Mouse (Mus musculus) left cerebral cortex, adult 2 months (tissue): ENCODE measurements around the gene Dennd4b. TPM values are rescaled to one million over a fixed set of nuclear protein-coding genes. Genes with fewer than 3 reads are reported as not detected.
A peak's percentile ranks its signal among the peaks of the same experiment; 100 is the strongest.

Experiments used
- DNase-seq, 2 experiments: peaks; one replicate each; pipeline ENCODE4 v3.0.0; 2021 to 2022; ENCODE audit warnings: low spot score in 2 of 2, mixed read lengths in 1 of 2; ENCODE audit errors: extremely low spot score in 1 of 2
- H3K27ac ChIP-seq: fragments of 200-600 bp; 2 replicates; pipeline ENCODE4 v1.8.1; 2022
- H3K4me3 ChIP-seq: fragments of 200-600 bp; 2 replicates; pipeline ENCODE4 v1.8.1; 2022
- CTCF ChIP-seq: fragments of 200-600 bp; IDR thresholded peaks from 2 replicates; pipeline ENCODE4 v1.8.1; 2022; ENCODE audit warnings: antibody characterized with exemption, mild to moderate bottlenecking, moderate library complexity
- intact Hi-C: fragments of 180-260 bp; cut with DNase I; formaldehyde crosslinking; loops from one replicate; pipeline ENCODE4 v1.15.1; 2025
- microRNA-seq, 2 experiments: library from miRNA; unstranded; fragments of <30 nt; microRNA quantifications; one replicate each; pipeline ENCODE4 v1.2.0; 2021
- total RNA-seq, 2 experiments: library from RNA; stranded (reverse); gene quantifications; 2 replicates each; pipeline ENCODE4 v1.2.3; 2021

Dennd4b gene
- total RNA-seq, 2 experiments from 2014 or later, result 35.0 to 36.7 TPM

DNA sequence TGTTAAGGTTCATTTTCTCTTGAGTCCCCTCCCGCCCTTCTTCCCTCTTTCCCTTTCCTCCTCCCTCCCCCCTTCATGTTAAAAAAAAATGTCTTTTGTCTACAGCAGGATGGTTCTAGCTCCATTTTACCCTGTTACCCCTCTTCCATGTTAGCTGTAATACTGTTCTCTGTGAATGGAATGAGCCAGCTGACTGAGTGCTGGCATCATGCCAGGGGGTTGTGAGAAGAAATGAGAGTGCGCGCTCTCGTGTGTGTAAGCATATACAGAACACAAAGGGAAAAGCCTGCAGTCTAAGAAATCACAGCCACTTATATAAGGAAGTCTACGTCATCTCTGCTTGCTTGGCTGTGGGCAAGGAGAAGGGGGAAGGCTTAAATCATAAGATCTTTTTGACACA is 58.1 kb downstream of the Dennd4b start:
- DNase-seq, result peak; percentile 61 to 66
- no peak overlapping the region for H3K4me3 ChIP-seq
- TF ChIP-seq CTCF, result no peak
- H3K27ac ChIP-seq, result peak overlapping the region; percentile 42; the same call in 1 of the 2 replicates
- intact Hi-C loops, result no loop called here

Small RNA genes lying within 50 kb of the gene (microRNA-seq; reads per million reads assigned to microRNA genes)
- 0.49 to 0.96 reads per million in 2 experiments for gene Mir7012

Other genes with a start within 250 kb of the Dennd4b start
- gene 4933434E20Rik, start 213.5 kb upstream of the Dennd4b start, total RNA-seq, result 10 to 100 TPM; 95.2 to 98.7 TPM
- 100 to 1,000 TPM; 180 to 197 TPM for gene Ubap2l, start 212.6 kb upstream of the Dennd4b start, total RNA-seq
- 100 to 1,000 TPM; 182 to 193 TPM for gene Tpm3, start 192.5 kb upstream of the Dennd4b start, total RNA-seq
- gene Nup210l, start 161.1 kb upstream of the Dennd4b start, total RNA-seq, result under 1 TPM; 0.36 to 0.42 TPM
- 100 to 1,000 TPM; 799 to 888 TPM for gene Rps27, start 51.5 kb upstream of the Dennd4b start, total RNA-seq
- 1 to 10 TPM; 7.9 to 8.9 TPM for gene Rab13, start 51.5 kb upstream of the Dennd4b start, total RNA-seq
- gene Jtb, start 33.6 kb upstream of the Dennd4b start, total RNA-seq, result 10 to 100 TPM; 43.8 to 49.5 TPM
- under 1 TPM; 0.42 to 0.50 TPM for gene Creb3l4, start 21.7 kb upstream of the Dennd4b start, total RNA-seq
- gene Slc39a1, start 17.0 kb upstream of the Dennd4b start, total RNA-seq, result 10 to 100 TPM; 38.8 to 43.0 TPM
- 10 to 100 TPM; 39.5 to 43.6 TPM for gene Crtc2, start 11.0 kb upstream of the Dennd4b start, total RNA-seq
- 100 to 1,000 TPM in 1 of 2 experiments, 10 to 100 TPM in 1; 93.5 to 103 TPM for gene Gatad2b, start 28.0 kb downstream of the Dennd4b start, total RNA-seq
- 1 to 10 TPM; 8.1 to 8.3 TPM for gene Slc27a3, start 124.8 kb downstream of the Dennd4b start, total RNA-seq
- 10 to 100 TPM; 62.1 to 65.7 TPM for gene Ints3, start 168.4 kb downstream of the Dennd4b start, total RNA-seq
- 1 to 10 TPM; 3.3 TPM for gene Npr1, start 200.7 kb downstream of the Dennd4b start, total RNA-seq
- gene Ilf2, start 210.9 kb downstream of the Dennd4b start, total RNA-seq, result 10 to 100 TPM; 75.1 to 92.3 TPM
- gene Snapin, start 225.8 kb downstream of the Dennd4b start, total RNA-seq, result 10 to 100 TPM; 48.8 to 50.9 TPM
- gene Chtop, start 244.3 kb downstream of the Dennd4b start, total RNA-seq, result 100 to 1,000 TPM; 164 TPM
- gene S100a1, start 249.2 kb downstream of the Dennd4b start, total RNA-seq, result 100 to 1,000 TPM; 119 to 123 TPM
- 10 to 100 TPM; 15.4 to 18.1 TPM for gene S100a13, start 249.2 kb downstream of the Dennd4b start, total RNA-seq